Mouse (Mus musculus): ENCODE data around the gene Ube2h.

Ube2h gene

DNA sequence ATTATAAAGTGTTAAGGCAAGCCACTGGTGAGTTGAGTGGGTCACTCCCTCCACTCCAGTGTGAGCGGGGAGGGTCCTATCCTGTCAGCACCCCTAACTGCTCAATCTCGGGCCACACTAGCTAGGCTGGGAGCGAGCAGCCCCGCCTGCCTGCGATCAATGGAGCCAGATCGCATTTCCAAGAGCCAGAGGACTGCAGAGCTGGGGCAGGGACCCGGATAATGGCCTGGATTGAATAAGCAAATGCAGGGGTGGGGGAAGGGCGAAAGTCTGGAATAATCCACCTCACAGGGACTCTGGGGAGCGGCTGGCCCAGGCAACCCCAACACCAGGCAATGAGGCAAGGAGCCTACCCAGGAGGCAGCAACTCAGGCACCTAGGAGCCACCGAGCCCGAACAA, 137.1 kb downstream of the Ube2h start:
- no peak for DNase-seq (ENCODE audit: low read depth, low spot score)

DNA sequence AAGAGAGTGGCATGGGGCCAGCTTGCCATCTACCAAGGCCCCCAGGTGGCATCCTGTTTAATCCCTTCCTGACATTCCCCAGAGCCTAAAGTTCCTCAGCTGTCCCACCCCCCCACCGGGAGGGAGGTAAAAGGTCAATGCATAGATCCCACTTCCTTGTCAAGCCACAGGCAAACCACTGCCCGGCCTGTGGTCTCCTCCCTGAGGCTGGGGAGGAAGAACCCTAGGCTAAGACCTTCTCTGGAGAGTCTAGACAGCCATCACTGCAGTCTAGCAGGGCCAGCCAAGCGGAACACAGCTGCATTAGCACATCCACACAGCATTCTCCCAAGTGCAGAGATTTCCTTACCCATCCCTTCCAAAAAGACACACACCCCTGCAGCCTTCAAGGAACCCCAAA, 138.0 kb downstream of the Ube2h start:
- no peak for DNase-seq (ENCODE audit: low read depth, low spot score)

DNA sequence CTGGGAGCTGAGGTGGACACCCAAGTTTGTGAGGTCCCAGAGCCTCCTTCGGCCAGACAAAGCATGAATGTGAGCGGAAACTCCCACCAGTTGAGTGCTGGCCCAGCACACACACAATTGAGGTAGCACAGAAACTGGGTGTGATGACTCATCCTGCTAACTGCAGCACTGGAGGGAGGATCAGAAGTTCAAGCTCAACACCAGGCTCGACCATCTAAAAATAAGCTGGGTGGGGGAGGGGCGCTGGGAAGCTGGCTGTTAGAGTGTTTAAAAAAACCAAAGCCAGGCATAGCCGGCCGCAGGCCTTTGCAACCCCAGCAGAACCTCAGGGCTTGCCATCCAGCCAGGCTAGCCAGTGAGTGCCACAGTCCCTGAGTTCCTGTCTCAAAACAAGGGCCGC, 142.2 kb downstream of the Ube2h start:
- DNase-seq (ENCODE audit: low read depth, low spot score): peak; percentile 12

DNA sequence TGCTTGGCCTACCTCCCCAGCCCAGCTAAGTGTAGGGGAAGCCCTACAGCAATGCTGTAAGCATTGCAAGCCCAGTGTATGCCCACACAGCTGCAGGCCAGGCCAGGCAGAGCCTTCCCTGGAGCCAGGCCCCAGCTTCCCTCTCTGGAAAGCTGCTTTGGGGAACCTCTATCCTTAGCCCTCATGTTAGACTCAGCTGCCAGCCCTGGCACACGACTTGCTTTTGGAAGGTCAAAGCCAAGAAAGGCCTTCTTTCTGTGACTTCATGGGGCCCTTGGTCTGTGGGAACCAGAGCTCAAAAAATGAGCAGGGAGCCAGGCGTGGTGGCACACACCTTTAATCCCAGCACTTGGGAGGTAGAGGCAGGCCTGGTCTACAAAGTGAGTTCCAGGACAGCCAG, 142.7 kb downstream of the Ube2h start:
- DNase-seq (ENCODE audit: low read depth, low spot score): no peak
